Mouse (Mus musculus) adrenal gland, postnatal 4 days (tissue): ENCODE measurements around the gene Alkbh2. TPM values are rescaled to one million over a fixed set of nuclear protein-coding genes. Genes with fewer than 3 reads are reported as not detected.

ENCODE experiments used
- DNase-seq, 2 experiments: peaks; one replicate each; pipeline ENCODE4 v3.0.0; 2021 to 2022; ENCODE audit warnings: low spot score in 2 of 2, mixed read lengths in 2 of 2
- total RNA-seq, 2 experiments: library from RNA; stranded (reverse); gene quantifications; 2 replicates each; pipeline ENCODE4 v1.2.3; 2021

The Alkbh2 gene
- total RNA-seq, 2 experiments from 2014 or later, result 7.9 to 12.9 TPM

- no peak for DNase-seq
Measured at GRCm38 (mm10) chr5:114101873-114102272, 26.1 kb downstream of the Alkbh2 start.

DNA sequence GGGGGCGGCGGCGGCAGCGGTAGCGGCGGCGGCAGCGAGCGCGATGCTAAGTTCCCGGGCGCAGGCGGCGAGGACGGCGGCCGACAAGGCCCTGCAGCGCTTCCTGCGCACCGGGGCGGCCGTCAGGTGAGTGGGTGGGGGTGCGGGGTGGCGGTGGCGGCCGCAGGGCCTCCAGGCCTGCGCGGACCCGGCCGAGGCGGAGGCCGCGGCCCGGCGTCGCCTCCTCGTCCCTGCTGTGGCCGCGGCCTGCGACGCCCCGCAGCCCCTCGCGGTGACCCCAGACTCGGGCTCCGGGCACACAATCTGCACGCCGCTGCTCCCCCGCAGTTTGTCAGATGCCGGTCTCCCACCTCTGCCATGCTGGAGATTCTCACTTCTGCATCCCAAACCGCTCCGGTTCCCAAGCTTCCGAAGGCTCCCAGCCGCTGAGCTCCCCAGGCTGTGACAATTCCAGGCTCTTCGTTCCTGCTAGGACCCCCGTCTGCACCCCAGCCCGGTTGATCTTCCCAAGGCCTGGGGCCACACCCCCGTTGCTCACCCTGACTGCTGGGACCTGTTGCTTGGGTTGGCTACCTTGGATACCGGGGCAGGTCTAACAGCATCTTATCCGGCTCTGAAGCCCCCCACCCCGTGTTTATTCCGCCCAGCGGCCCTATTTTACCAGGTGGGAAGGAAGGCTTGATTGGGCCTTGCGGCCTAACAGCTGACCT lies 27.5 kb downstream of the Alkbh2 start:
- DNase-seq, result no peak

DNA sequence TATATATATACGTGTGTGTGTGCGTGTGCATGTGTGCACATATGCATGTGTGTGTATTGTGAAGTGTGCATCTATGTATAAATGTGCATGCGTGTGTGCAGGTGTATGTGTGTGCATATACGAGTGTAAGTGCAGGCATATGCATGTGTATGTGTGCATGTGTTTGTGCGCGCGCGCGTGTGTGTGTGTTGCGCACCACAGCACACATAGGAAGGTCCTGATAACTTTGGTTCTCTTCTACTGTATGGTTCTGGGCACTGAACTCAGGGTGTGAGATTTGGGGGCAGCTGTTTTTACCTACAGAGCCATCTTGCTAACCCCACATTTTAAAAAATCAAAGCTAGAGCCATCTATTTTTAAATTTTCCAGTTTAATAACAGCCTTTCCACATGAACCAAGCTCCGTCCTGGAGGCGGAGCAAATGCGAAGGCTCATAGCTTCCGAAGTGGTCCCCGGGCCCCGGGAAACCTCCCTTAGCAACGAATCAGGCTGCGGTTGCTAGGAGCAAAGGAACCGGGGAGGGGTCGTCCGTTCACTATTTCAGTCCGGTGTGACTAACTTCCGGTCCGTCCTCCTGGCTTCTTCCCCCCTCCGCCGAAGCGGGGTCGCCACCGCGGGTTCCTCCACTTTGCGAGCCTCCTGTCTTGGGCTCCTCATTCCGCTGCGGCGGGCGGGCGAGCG lies 28.2 kb downstream of the Alkbh2 start:
- peak; percentile 82 to 85 for DNase-seq

DNA sequence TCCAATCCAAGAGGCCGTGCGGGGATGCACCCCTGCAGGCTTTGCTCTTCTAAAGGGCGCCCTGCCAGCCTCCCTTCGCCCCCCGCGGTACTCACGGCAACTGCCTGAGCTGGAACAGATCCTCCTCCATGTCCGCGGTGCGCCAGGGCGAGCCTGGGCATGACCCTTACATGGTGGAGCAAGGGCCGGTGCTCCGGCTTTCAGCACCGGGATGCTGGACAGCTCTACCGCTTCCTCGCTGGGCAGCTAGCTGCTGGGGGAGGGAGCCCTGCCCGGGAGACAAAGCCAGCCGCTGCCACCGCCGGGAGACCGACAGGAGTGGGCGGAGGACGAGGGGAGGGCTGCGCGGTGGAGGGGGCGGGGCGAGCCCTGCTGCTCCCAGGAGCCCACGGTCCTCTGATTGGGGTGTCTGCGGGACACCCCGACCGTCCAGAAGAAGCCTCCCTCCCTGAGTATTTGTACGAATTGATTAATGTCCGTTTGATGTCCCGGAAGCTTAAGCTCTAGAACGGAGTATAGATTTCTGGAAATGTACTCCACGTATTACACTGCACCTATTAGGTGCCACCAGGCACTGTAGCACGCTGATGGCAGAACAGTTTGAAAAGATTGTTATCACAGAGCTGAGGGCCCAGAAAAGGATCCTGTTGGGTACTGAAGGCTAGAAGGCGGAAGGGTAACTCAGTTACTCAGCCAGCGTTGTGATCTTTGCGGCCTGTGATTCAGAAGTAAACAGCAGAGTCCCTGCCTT lies 36.8 kb downstream of the Alkbh2 start, which contains the start of gene Svop:
Gene Svop, minus strand, starts transcription at position 514 of the 751 bp plus-strand sequence.
- peak; percentile 59 to 60 for DNase-seq

- DNase-seq, result no peak
Measured at GRCm38 (mm10) chr5:114090421-114091013, 37.5 kb downstream of the Alkbh2 start.

GRCm38 (mm10) chr5:114087875-114088480 lies 40.0 kb downstream of the Alkbh2 start:
- no peak for DNase-seq

GRCm38 (mm10) chr5:114085501-114085900 lies 42.5 kb downstream of the Alkbh2 start:
- DNase-seq, result no peak

GRCm38 (mm10) chr5:114077009-114077408 lies 51.0 kb downstream of the Alkbh2 start:
- no peak for DNase-seq

Other genes with a start within 250 kb of the Alkbh2 start
- gene Coro1c, start 219.5 kb downstream of the Alkbh2 start, total RNA-seq, result 100 to 1,000 TPM in 1 of 2 experiments, 10 to 100 TPM in 1; 99.1 to 105 TPM
- 10 to 100 TPM; 25.0 to 27.4 TPM for gene Ssh1, start 134.3 kb downstream of the Alkbh2 start, total RNA-seq
- 10 to 100 TPM in 1 of 2 experiments, under 1 TPM in 1; 0.51 to 16.1 TPM for gene Dao, start 124.5 kb downstream of the Alkbh2 start, total RNA-seq
- 10 to 100 TPM; 40.3 to 41.2 TPM for gene Usp30, start 62.8 kb downstream of the Alkbh2 start, total RNA-seq
- gene Svop, start 36.6 kb downstream of the Alkbh2 start, total RNA-seq, result 1 to 10 TPM; 6.2 to 7.5 TPM
- gene Ung, start 2.2 kb upstream of the Alkbh2 start, total RNA-seq, result 10 to 100 TPM; 15.3 to 17.0 TPM
- gene Acacb, start 18.3 kb upstream of the Alkbh2 start, total RNA-seq, result 10 to 100 TPM; 25.6 to 31.5 TPM
- gene Foxn4, start 145.6 kb upstream of the Alkbh2 start, total RNA-seq, result not detected
- gene Myo1h, start 160.9 kb upstream of the Alkbh2 start, total RNA-seq, result 1 to 10 TPM; 1.2 to 1.5 TPM